Mouse (Mus musculus) spleen, postnatal 14 days (tissue): ENCODE data around the gene Nectin2.
A peak's percentile ranks its signal among the peaks of the same experiment; 100 is the strongest.

Source experiments
- DNase-seq, 2 experiments: peaks; one replicate each; pipeline ENCODE4 v3.0.0; 2021 to 2022; ENCODE audit warnings: low spot score in 2 of 2

Gene Nectin2

GRCm38 (mm10) chr7:19712414-19712813 lies 37.9 kb downstream of the Nectin2 start:
- no peak for DNase-seq

GRCm38 (mm10) chr7:19710650-19711049 lies 39.6 kb downstream of the Nectin2 start:
- DNase-seq = no peak

GRCm38 (mm10) chr7:19705271-19705670 lies 45.0 kb downstream of the Nectin2 start:
- no peak for DNase-seq

- DNase-seq = no peak
These were observed 45.8 kb downstream of the Nectin2 start for GRCm38 (mm10) chr7:19704475-19704874.

- no peak for DNase-seq
These were observed 47.3 kb downstream of the Nectin2 start for GRCm38 (mm10) chr7:19702859-19703555.

- DNase-seq = peak in 1 of 2 experiments; percentile 49
These were observed 49.1 kb downstream of the Nectin2 start for GRCm38 (mm10) chr7:19701069-19701761.

GRCm38 (mm10) chr7:19700299-19701068 lies 49.8 kb downstream of the Nectin2 start:
- no peak for DNase-seq

GRCm38 (mm10) chr7:19699827-19700148 lies 50.5 kb downstream of the Nectin2 start:
- DNase-seq = no peak

GRCm38 (mm10) chr7:19698907-19699826 lies 51.1 kb downstream of the Nectin2 start, which contains the start of gene Apoe:
Gene Apoe (minus strand): TSS chr7:19699188.
- DNase-seq = no peak

- no peak for DNase-seq
These were observed 52.1 kb downstream of the Nectin2 start for GRCm38 (mm10) chr7:19697949-19698906.

GRCm38 (mm10) chr7:19696336-19696873 lies 53.9 kb downstream of the Nectin2 start:
- DNase-seq = no peak

GRCm38 (mm10) chr7:19695881-19696280 lies 54.4 kb downstream of the Nectin2 start:
- no peak for DNase-seq

- no peak for DNase-seq
These were observed 55.1 kb downstream of the Nectin2 start for GRCm38 (mm10) chr7:19695213-19695594.

GRCm38 (mm10) chr7:19694336-19695212 lies 55.7 kb downstream of the Nectin2 start:
- no peak for DNase-seq

GRCm38 (mm10) chr7:19693421-19693820 lies 56.9 kb downstream of the Nectin2 start:
- no peak for DNase-seq

GRCm38 (mm10) chr7:19691873-19692865 lies 58.1 kb downstream of the Nectin2 start, which contains the start of gene Apoc1:
Gene Apoc1 (minus strand): TSS chr7:19692660.
- DNase-seq = no peak

- DNase-seq = no peak
These were observed 58.8 kb downstream of the Nectin2 start for GRCm38 (mm10) chr7:19691434-19691833.

GRCm38 (mm10) chr7:19690845-19691244 lies 59.4 kb downstream of the Nectin2 start:
- no peak for DNase-seq
